Mouse (Mus musculus) CH12.LX (cell line): ENCODE data around the gene Frs2.

ENCODE experiments used
- CTCF ChIP-seq, 2 experiments: IDR thresholded peaks in 1 of 2; conservative IDR thresholded peaks in 1 of 2; 2 replicates each; pipeline ENCODE4 v1.5.1; 2011 to 2012; ENCODE audit warnings: low read depth in 2 of 2, low read length in 2 of 2, improper control_type of control experiment in 1 of 2, inconsistent platforms in 1 of 2, mild to moderate bottlenecking in 1 of 2, moderate library complexity in 1 of 2
- EP300 ChIP-seq: IDR thresholded peaks from 2 replicates; pipeline ENCODE4 v1.6.1; 2011; ENCODE audit warnings: low read length, improper control_type of control experiment
- JUN ChIP-seq: IDR thresholded peaks from 2 replicates; pipeline ENCODE4 v1.6.1; 2011; ENCODE audit warnings: low read depth, mild to moderate bottlenecking, low read length, improper control_type of control experiment, moderate library complexity; ENCODE audit not compliant: insufficient read depth
- MAFK ChIP-seq: IDR thresholded peaks from 2 replicates; pipeline ENCODE4 v1.6.1; 2011; ENCODE audit warnings: low read length, improper control_type of control experiment; ENCODE audit not compliant: insufficient replicate concordance
- MXI1 ChIP-seq: IDR thresholded peaks from 2 replicates; pipeline ENCODE4 v1.6.1; 2011; ENCODE audit warnings: mild to moderate bottlenecking, low read depth, low read length, improper control_type of control experiment
- MYC ChIP-seq: IDR thresholded peaks from 2 replicates; pipeline ENCODE4 v1.6.1; 2011; ENCODE audit warnings: low read depth, mild to moderate bottlenecking, improper control_type of control experiment, low read length
- NRF1 ChIP-seq: IDR thresholded peaks from 2 replicates; pipeline ENCODE4 v1.6.1; 2014; ENCODE audit warnings: low read depth, mild to moderate bottlenecking, inconsistent platforms, low read length, improper control_type of control experiment, moderate library complexity
- POLR2A ChIP-seq: IDR thresholded peaks from 2 replicates; pipeline ENCODE4 v1.6.1; 2011; ENCODE audit warnings: low read depth, mild to moderate bottlenecking, improper control_type of control experiment, low read length
- SIN3A ChIP-seq: IDR thresholded peaks from 2 replicates; pipeline ENCODE4 v1.6.1; 2012; ENCODE audit warnings: low read length, improper control_type of control experiment, inconsistent platforms
- TCF12 ChIP-seq: IDR thresholded peaks from 2 replicates; pipeline ENCODE4 v1.6.1; 2014; ENCODE audit warnings: low read depth, mild to moderate bottlenecking, inconsistent platforms, low read length, improper control_type of control experiment
- USF1 ChIP-seq: IDR thresholded peaks from 2 replicates; pipeline ENCODE4 v1.6.1; 2014; ENCODE audit warnings: low read depth, mild to moderate bottlenecking, inconsistent platforms, low read length, improper control_type of control experiment

DNA sequence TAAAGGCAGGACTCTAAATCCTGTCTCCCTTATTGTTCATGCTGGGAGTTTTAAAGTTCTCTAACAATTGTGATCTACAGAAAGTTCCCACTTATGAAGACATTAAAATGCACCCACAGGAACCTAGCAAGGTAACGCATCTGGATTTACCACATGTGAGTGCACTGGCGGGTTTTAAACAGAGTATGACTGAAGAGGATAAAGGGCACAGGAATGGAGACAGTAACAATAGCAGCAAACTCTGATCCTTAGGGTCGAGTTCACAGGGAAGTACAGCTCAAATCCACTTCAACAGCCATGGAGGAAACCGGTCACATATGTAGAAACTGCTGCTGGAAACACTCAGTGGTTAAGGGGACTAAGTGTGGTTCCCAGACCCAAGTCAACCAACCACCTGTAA lies 99.1 kb downstream of the Frs2 start:
- TF ChIP-seq POLR2A (0 out of 2 replicates have a peak, but pooled peaks have one; percentile 6), CTCF (conservative IDR thresholded peaks at IDR 0.05 in 1 of 2, IDR thresholded peaks at IDR 0.05 in 1 of 2; ENCODE audit: low read depth in 2 of 2, low read length in 2 of 2) (no peak), MYC (no peak), NRF1 (no peak), SIN3A (no peak), TCF12 (no peak), MAFK (no peak), EP300 (no peak), USF1 (no peak), MXI1 (no peak), JUN (no peak)
